Mouse (Mus musculus) c-Kit-positive CD71-positive TER-119-negative erythroid progenitor cells, embryonic 14.5 days (primary cell): ENCODE results near the gene Lbp.
A peak's percentile ranks its signal among the peaks of the same experiment; 100 is the strongest.

ENCODE experiments used
- DNase-seq: peaks from one replicate; pipeline ENCODE4 v3.0.0-alpha.2; 2013; ENCODE audit warnings: low read depth

The Lbp gene

GRCm38 (mm10) chr2:158361678-158362320 lies 55.5 kb downstream of the Lbp start:
- no peak for DNase-seq

- no peak for DNase-seq
These were observed 57.9 kb downstream of the Lbp start for GRCm38 (mm10) chr2:158364175-158364574.

- no peak for DNase-seq
These were observed 59.0 kb downstream of the Lbp start for GRCm38 (mm10) chr2:158365099-158365850.

- no peak for DNase-seq
These were observed 61.4 kb downstream of the Lbp start for GRCm38 (mm10) chr2:158367654-158368053.

- no peak for DNase-seq
These were observed 62.0 kb downstream of the Lbp start for GRCm38 (mm10) chr2:158368313-158368712.

- no peak for DNase-seq
These were observed 63.3 kb downstream of the Lbp start for GRCm38 (mm10) chr2:158369474-158370172.

GRCm38 (mm10) chr2:158370173-158370550 lies 63.9 kb downstream of the Lbp start:
- no peak for DNase-seq

- no peak for DNase-seq
These were observed 66.8 kb downstream of the Lbp start for GRCm38 (mm10) chr2:158373061-158373460.

- no peak for DNase-seq
These were observed 67.2 kb downstream of the Lbp start for GRCm38 (mm10) chr2:158373516-158373915.

- DNase-seq, result no peak
These were observed 69.3 kb downstream of the Lbp start, which contains the start of gene Snhg11 for GRCm38 (mm10) chr2:158375443-158376122. Snhg11 (plus strand) TSS chr2:158375638.

- no peak for DNase-seq
These were observed 69.9 kb downstream of the Lbp start for GRCm38 (mm10) chr2:158376123-158376687.

GRCm38 (mm10) chr2:158376798-158377197 lies 70.5 kb downstream of the Lbp start:
- DNase-seq, result no peak

GRCm38 (mm10) chr2:158377811-158378210 lies 71.5 kb downstream of the Lbp start:
- DNase-seq, result no peak

GRCm38 (mm10) chr2:158379354-158380078 lies 73.2 kb downstream of the Lbp start:
- peak; percentile 79 for DNase-seq
